Mouse (Mus musculus) left cerebral cortex, postnatal 36 days (tissue): ENCODE data around the gene Lrrc10b. TPM values are rescaled to one million over a fixed set of nuclear protein-coding genes. Genes with fewer than 3 reads are reported as not detected.

ENCODE experiments used
- DNase-seq, 2 experiments: peaks; one replicate each; pipeline ENCODE4 v3.0.0; 2021 to 2022; ENCODE audit warnings: low spot score in 2 of 2, mixed read lengths in 1 of 2
- intact Hi-C: fragments of 180-260 bp; cut with DNase I; formaldehyde crosslinking; loops from one replicate; pipeline ENCODE4 v1.15.1; 2025
- total RNA-seq, 2 experiments: library from RNA; stranded (reverse); gene quantifications; 2 replicates each; pipeline ENCODE4 v1.2.3; 2021

Lrrc10b gene
- total RNA-seq, 2 experiments from 2014 or later: 16.3 to 21.2 TPM

- peak in 1 of 2 experiments; percentile 50 for DNase-seq
- intact Hi-C loops: no loop called here
These were observed 40.4 kb downstream of the Lrrc10b start for GRCm38 (mm10) chr19:10416889-10417288.

- intact Hi-C loops: no loop called here
- DNase-seq: no peak
These were observed 41.8 kb downstream of the Lrrc10b start for GRCm38 (mm10) chr19:10415508-10415907.

- intact Hi-C loops: no loop called here
- DNase-seq: no peak
These were observed 43.5 kb downstream of the Lrrc10b start for GRCm38 (mm10) chr19:10413701-10414242.

Other genes starting within 250 kb of the Lrrc10b start
- gene Myrf, start 216.7 kb downstream of the Lrrc10b start, total RNA-seq: 10 to 100 TPM; 17.1 to 18.9 TPM
- 10 to 100 TPM; 92.4 to 94.3 TPM for gene Dagla, start 152.6 kb downstream of the Lrrc10b start, total RNA-seq
- 100 to 1,000 TPM; 331 to 365 TPM for gene Syt7, start 68.4 kb downstream of the Lrrc10b start, total RNA-seq
- gene Ppp1r32, start 25.5 kb upstream of the Lrrc10b start, total RNA-seq: 1 to 10 TPM in 1 of 2 experiments, under 1 TPM in 1; 0.86 to 1.2 TPM
- gene Cpsf7, start 67.8 kb upstream of the Lrrc10b start, total RNA-seq: 10 to 100 TPM; 67.8 to 88.8 TPM
- gene Sdhaf2, start 68.7 kb upstream of the Lrrc10b start, total RNA-seq: 10 to 100 TPM; 53.6 to 60.8 TPM
- 10 to 100 TPM; 11.1 to 12.7 TPM for gene Tmem216, start 98.8 kb upstream of the Lrrc10b start, total RNA-seq
- gene Cyb561a3, start 119.7 kb upstream of the Lrrc10b start, total RNA-seq: 10 to 100 TPM; 11.8 to 13.9 TPM
- gene Tmem138, start 119.9 kb upstream of the Lrrc10b start, total RNA-seq: 10 to 100 TPM; 11.6 to 16.5 TPM
- 100 to 1,000 TPM; 193 to 209 TPM for gene Ddb1, start 147.9 kb upstream of the Lrrc10b start, total RNA-seq
- 10 to 100 TPM; 20.0 to 23.1 TPM for gene Tkfc, start 148.2 kb upstream of the Lrrc10b start, total RNA-seq
- under 1 TPM; 0.35 to 0.66 TPM for gene Vwce, start 176.7 kb upstream of the Lrrc10b start, total RNA-seq
- not detected for gene Pga5, start 220.6 kb upstream of the Lrrc10b start, total RNA-seq
- gene Vps37c, start 231.3 kb upstream of the Lrrc10b start, total RNA-seq: 10 to 100 TPM; 23.0 to 23.2 TPM